Comparison of ENCODE assay signal across 16 mouse cellular contexts in genomic region chr1:192947170-192947838, GRCm38 (mm10).
DNase-seq lines count a peak whose midpoint lies in the region; ATAC-seq and TF ChIP-seq lines count a peak whose summit lies in the region.
"Had no signal": no experiment of that assay in that cellular context is flagged by ENCODE, and none has a peak within 500 bp of the region (broad histone marks: within the 10 kb centered on the region; RNA-seq: fewer than 3 reads in every experiment).

No protein-coding gene starts in this region.

- no peak overlapping the region for H3K9ac ChIP-seq in hindbrain, embryonic 13.5 days
- H3K9ac ChIP-seq in forebrain, embryonic 16.5 days (replicated peaks; ENCODE audit: low read depth, low read length), result no peak overlapping the region
- H3K9ac ChIP-seq in midbrain, embryonic 13.5 days (replicated peaks), result no peak overlapping the region
- H3K9ac ChIP-seq: heart, embryonic 12.5 days; lung, embryonic 14.5 days had no signal

- no peak for TF ChIP-seq CTCF in olfactory bulb, adult 2 months (IDR thresholded peaks at IDR 0.05; ENCODE audit: insufficient read depth, low read depth, low read length)

- peak overlapping the region; percentile 64; the same call in 1 of the 2 replicates for H3K27ac ChIP-seq in hindbrain, embryonic 13.5 days
- no peak overlapping the region for H3K27ac ChIP-seq in hindbrain, embryonic 10.5 days
- H3K27ac ChIP-seq in forebrain, embryonic 16.5 days (ENCODE audit: low read length), result peak overlapping the region; percentile 92
- H3K27ac ChIP-seq in midbrain, embryonic 13.5 days, result peak overlapping the region; percentile 71
- peak overlapping the region; percentile 44; the same call in 1 of the 2 replicates for H3K27ac ChIP-seq in olfactory bulb, adult 2 months (ENCODE audit: insufficient read depth, low read depth, low read length)

- H3K4me1 ChIP-seq in hindbrain, embryonic 13.5 days (replicated peaks), result peaks cover 6% of the 10 kb centered on the region
- H3K4me1 ChIP-seq in hindbrain, embryonic 10.5 days (replicated peaks), result peaks cover 7% of the 10 kb centered on the region
- H3K4me1 ChIP-seq in forebrain, embryonic 16.5 days (replicated peaks; ENCODE audit: control insufficient read depth, insufficient read depth, low read length), result peaks cover 5% of the 10 kb centered on the region
- peaks cover 6% of the 10 kb centered on the region for H3K4me1 ChIP-seq in midbrain, embryonic 13.5 days (replicated peaks)
- H3K4me1 ChIP-seq in olfactory bulb, adult 2 months (ENCODE audit: control insufficient read depth, insufficient read depth, low read length), result peaks cover 2% of the 10 kb centered on the region; the same call in 1 of the 2 replicates
- H3K4me1 ChIP-seq: heart, embryonic 12.5 days had no signal

- ATAC-seq in hindbrain, embryonic 13.5 days (ENCODE audit: low FRiP score), result no peak
- ATAC-seq in forebrain, embryonic 16.5 days, result peak; percentile 65; the same call in 1 of the 2 replicates
- no peak for ATAC-seq in midbrain, embryonic 13.5 days
- ATAC-seq: intestine, embryonic 16.5 days had no signal

- WGBS in hindbrain, embryonic 13.5 days, result 24% methylated on average over 1 of the region's 1 CpGs
- 48% methylated on average over 1 of the region's 1 CpGs for WGBS in hindbrain, embryonic 10.5 days
- WGBS in forebrain, embryonic 16.5 days, result 9% methylated on average over 1 of the region's 1 CpGs
- 20% methylated on average over 1 of the region's 1 CpGs for WGBS in midbrain, embryonic 13.5 days
- WGBS in olfactory bulb, adult 2 months, result 38% methylated on average over 1 of the region's 1 CpGs

- no peaks in the 10 kb centered on the region for H3K36me3 ChIP-seq in hindbrain, embryonic 13.5 days
- H3K36me3 ChIP-seq in hindbrain, embryonic 10.5 days, result no peaks in the 10 kb centered on the region
- no peaks in the 10 kb centered on the region for H3K36me3 ChIP-seq in forebrain, embryonic 16.5 days (ENCODE audit: control insufficient read depth, insufficient read depth)
- H3K36me3 ChIP-seq in midbrain, embryonic 13.5 days, result no peaks in the 10 kb centered on the region
- H3K36me3 ChIP-seq: heart, embryonic 12.5 days had no signal

- H3K9me3 ChIP-seq in hindbrain, embryonic 13.5 days, result no peaks in the 10 kb centered on the region
- H3K9me3 ChIP-seq in hindbrain, embryonic 10.5 days, result no peaks in the 10 kb centered on the region
- H3K9me3 ChIP-seq in forebrain, embryonic 16.5 days (ENCODE audit: control insufficient read depth, low read length), result no peaks in the 10 kb centered on the region
- no peaks in the 10 kb centered on the region for H3K9me3 ChIP-seq in midbrain, embryonic 13.5 days
- H3K9me3 ChIP-seq: heart, embryonic 12.5 days had no signal

- no peaks in the 10 kb centered on the region for H3K27me3 ChIP-seq in hindbrain, embryonic 13.5 days
- no peaks in the 10 kb centered on the region for H3K27me3 ChIP-seq in hindbrain, embryonic 10.5 days (ENCODE audit: insufficient read depth, poor library complexity, severe bottlenecking)
- H3K27me3 ChIP-seq in forebrain, embryonic 16.5 days (replicated peaks; ENCODE audit: control insufficient read depth, insufficient read depth, low read length), result no peaks in the 10 kb centered on the region
- no peaks in the 10 kb centered on the region for H3K27me3 ChIP-seq in midbrain, embryonic 13.5 days
- H3K27me3 ChIP-seq: heart, embryonic 12.5 days had no signal

- TF ChIP-seq POLR2A in olfactory bulb, adult 2 months (IDR thresholded peaks at IDR 0.05; ENCODE audit: insufficient read depth, low read depth, low read length), result no peak

- no peak overlapping the region for H3K4me3 ChIP-seq in hindbrain, embryonic 13.5 days
- H3K4me3 ChIP-seq in hindbrain, embryonic 10.5 days, result no peak overlapping the region
- H3K4me3 ChIP-seq in forebrain, embryonic 16.5 days (replicated peaks; ENCODE audit: low read length), result no peak overlapping the region
- no peak overlapping the region for H3K4me3 ChIP-seq in midbrain, embryonic 13.5 days (replicated peaks)
- no peak overlapping the region for H3K4me3 ChIP-seq in olfactory bulb, adult 2 months (ENCODE audit: insufficient read depth, low read depth, low read length)
- H3K4me3 ChIP-seq: heart, embryonic 12.5 days had no signal

- H3K4me2 ChIP-seq in hindbrain, embryonic 13.5 days, result no peak overlapping the region
- H3K4me2 ChIP-seq in forebrain, embryonic 16.5 days (ENCODE audit: low read length), result peak overlapping the region; percentile 26; the same call in 1 of the 2 replicates
- H3K4me2 ChIP-seq in midbrain, embryonic 13.5 days (replicated peaks), result no peak overlapping the region
- H3K4me2 ChIP-seq: heart, embryonic 12.5 days; lung, embryonic 14.5 days had no signal

- no peak for DNase-seq in hindbrain, embryonic 10.5 days (ENCODE audit: low spot score)
- no peak for DNase-seq in adrenal gland, adult 8-10 months
- DNase-seq in heart, adult 9 months (ENCODE audit: low spot score in 2 of 2), result no peak
- DNase-seq: adrenal gland, adult 2 months; cerebellum, adult 11-12 months; cerebellum, postnatal 36 days; left cerebral cortex, postnatal 4 days; lung, embryonic 14.5 days; right cerebral cortex, postnatal 25 days; thymus, postnatal 14 days had no signal
